Mouse (Mus musculus) liver, postnatal 0 days (tissue): ENCODE measurements at regions not wholly inside any gene's neighbourhood (a gene's known extent, or its start where the extent isn't known, plus 50 kb on each side); places are given as distances from the start of the nearest gene placed in this dataset.
"Not testable (repeated sequence)": the region's sequence is repeated elsewhere in the genome, so short reads cannot be mapped to it uniquely, and the experiment has no call there.

Source experiments
- ATAC-seq: fragments of 200-750 bp; cut with Nextera tagmentation; 2 replicates; pipeline ENCODE4 v1.8.0; 2017; ENCODE audit warnings: mild to moderate bottlenecking, moderate library complexity
- DNase-seq: peaks from one replicate; pipeline ENCODE4 v3.0.0-alpha.2; 2016
- H3K27ac ChIP-seq: fragments of 300-500 bp; sonication (generic); 2 replicates; pipeline ENCODE4 v1.5.1; 2014; ENCODE audit warnings: antibody characterized with exemption, moderate library complexity, mild to moderate bottlenecking, low read depth
- H3K27me3 ChIP-seq: fragments of 300-500 bp; sonication (generic); 2 replicates; pipeline ENCODE4 v1.6.1; 2014; ENCODE audit warnings: low read length, control low read depth, mixed read lengths; ENCODE audit not compliant: insufficient read depth
- H3K36me3 ChIP-seq: fragments of 300-500 bp; sonication (generic); replicated peaks from 2 replicates; pipeline ENCODE4 v1.6.1; 2014; ENCODE audit warnings: mild to moderate bottlenecking, control low read depth, low read length, moderate library complexity, mixed read lengths; ENCODE audit not compliant: insufficient read depth
- H3K4me1 ChIP-seq: fragments of 300-500 bp; sonication (generic); 2 replicates; pipeline ENCODE4 v1.6.1; 2014; ENCODE audit warnings: antibody characterized with exemption, mild to moderate bottlenecking, control low read depth; ENCODE audit not compliant: insufficient read depth
- H3K4me2 ChIP-seq: fragments of 300-500 bp; sonication (generic); 2 replicates; pipeline ENCODE4 v1.6.1; 2014; ENCODE audit warnings: low read depth, mild to moderate bottlenecking, low read length, moderate library complexity, mixed read lengths
- H3K4me3 ChIP-seq: fragments of 300-500 bp; sonication (generic); 2 replicates; pipeline ENCODE4 v1.5.1; 2014; ENCODE audit warnings: low read depth, low read length
- H3K9ac ChIP-seq: fragments of 300-500 bp; sonication (generic); replicated peaks from 2 replicates; pipeline ENCODE4 v1.6.1; 2014; ENCODE audit warnings: mild to moderate bottlenecking, moderate library complexity
- H3K9me3 ChIP-seq: fragments of 300-500 bp; sonication (generic); 2 replicates; pipeline ENCODE4 v1.6.1; 2016; ENCODE audit warnings: mild to moderate bottlenecking, control low read depth, low read length, mixed read lengths
- CTCF ChIP-seq: sonication (generic); IDR thresholded peaks from 2 replicates; pipeline ENCODE4 v1.5.1; 2016; ENCODE audit warnings: antibody characterized with exemption, low read depth
- EP300 ChIP-seq: IDR thresholded peaks from 2 replicates; pipeline ENCODE4 v1.6.1; 2016; ENCODE audit warnings: antibody characterized with exemption, low read depth, mild to moderate bottlenecking
- WGBS: fragments of 180-500 bp; shearing (Covaris S2); extraction: QIAGEN DNeasy Blood & Tissue Kit; methylation state at CpG from one replicate; pipeline ENCODE4 v1.1.7; 2014; ENCODE audit not compliant: insufficient replicate concordance; 5-methylcytosine and 5-hydroxymethylcytosine counted together

DNA sequence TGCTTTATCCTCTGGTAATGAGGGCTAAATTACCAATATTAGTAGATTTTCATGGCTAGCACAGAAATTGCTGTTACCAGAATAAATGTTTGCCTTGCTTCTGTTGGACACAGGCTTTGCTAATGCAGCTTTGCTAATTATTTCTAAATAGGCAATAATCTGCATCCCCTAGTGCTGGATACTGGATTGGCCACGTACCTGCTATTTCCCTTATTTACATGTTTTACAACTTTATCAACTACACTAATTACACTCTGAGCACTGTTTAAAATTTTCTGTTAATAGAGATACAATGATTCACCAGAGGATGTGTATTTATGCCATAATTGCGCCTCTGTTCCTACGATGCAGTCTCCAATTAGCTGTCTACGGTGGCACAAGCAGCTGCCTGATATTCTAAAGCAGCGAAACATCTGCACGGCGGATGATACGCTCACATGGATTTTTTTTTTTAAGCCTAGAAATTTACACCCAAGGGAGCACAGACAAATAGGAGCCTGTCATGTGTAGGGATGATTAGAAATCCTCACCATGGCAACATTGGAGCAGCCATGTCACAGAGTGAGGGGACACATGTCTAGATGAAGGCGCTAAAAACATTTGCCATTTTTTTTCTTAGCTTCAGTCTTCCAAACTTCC is 893.8 kb upstream of the Mms22l start:
- 80% methylated on average over 9 of the region's 9 CpGs for WGBS
- no peak overlapping the region for H3K9ac ChIP-seq
- H3K9me3 ChIP-seq: no peaks in the 10 kb centered on the region
- DNase-seq: no peak
- no peak for ATAC-seq
- no peak for TF ChIP-seq CTCF
- no peak for TF ChIP-seq EP300
- H3K36me3 ChIP-seq: no peaks in the 10 kb centered on the region
- no peaks in the 10 kb centered on the region for H3K27me3 ChIP-seq
- H3K4me2 ChIP-seq: no peak overlapping the region
- no peak overlapping the region for H3K4me3 ChIP-seq
- no peaks in the 10 kb centered on the region for H3K4me1 ChIP-seq
- H3K27ac ChIP-seq: no peak overlapping the region

DNA sequence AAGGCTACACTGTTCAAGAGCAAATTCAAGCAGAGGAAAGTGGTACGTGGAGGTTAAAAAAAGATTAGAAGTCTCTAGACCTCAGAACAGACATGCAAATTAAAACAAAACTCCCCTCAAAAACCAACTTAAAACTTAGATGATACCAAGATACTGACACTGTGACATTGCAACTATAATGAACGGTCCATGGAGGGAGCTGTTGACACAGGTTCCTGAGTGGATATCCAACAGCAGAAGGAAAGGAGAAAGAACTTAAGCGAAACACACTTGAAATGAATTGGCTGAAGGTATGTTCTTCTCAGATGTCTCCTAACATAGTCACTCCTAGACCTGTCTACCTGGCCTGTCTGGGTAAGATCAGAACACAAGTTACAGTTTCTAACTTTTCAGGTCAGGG is 888.9 kb upstream of the Mms22l start:
- Histone ChIP-seq H3K27me3 (no peaks in the 10 kb centered on the region), H3K9ac (no peak overlapping the region), H3K27ac (no peak overlapping the region), H3K36me3 (no peaks in the 10 kb centered on the region), H3K4me3 (no peak overlapping the region), H3K4me1 (no peaks in the 10 kb centered on the region), H3K9me3 (no peaks in the 10 kb centered on the region), H3K4me2 (no peak overlapping the region)
- ATAC-seq (no peak), DNase-seq (no peak)
- WGBS: 65% methylated on average over 3 of the region's 3 CpGs
- TF ChIP-seq CTCF (no peak), EP300 (no peak)

DNA sequence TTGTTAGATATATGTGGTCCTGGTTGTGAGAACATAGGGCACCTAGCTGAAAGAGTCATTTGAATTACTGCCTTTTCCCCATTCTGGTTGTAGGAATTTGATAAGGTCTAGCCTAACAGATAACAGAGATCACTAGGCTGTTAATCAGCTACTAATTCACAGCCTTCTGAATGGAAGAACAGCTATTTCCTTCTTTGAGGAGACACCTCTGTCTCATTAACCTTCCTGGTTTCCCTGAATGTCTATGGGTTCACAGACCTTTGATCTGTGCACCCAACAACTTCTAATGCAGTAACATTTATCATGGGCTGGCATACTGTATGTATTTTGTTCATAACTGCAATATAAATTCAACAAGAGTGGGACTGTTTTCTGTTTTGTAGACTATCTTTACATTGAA is 875.0 kb upstream of the Mms22l start:
- Histone ChIP-seq H3K9ac (no peak overlapping the region), H3K27ac (no peak overlapping the region), H3K27me3 (no peaks in the 10 kb centered on the region), H3K4me3 (no peak overlapping the region), H3K4me2 (no peak overlapping the region), H3K36me3 (no peaks in the 10 kb centered on the region), H3K4me1 (no peaks in the 10 kb centered on the region), H3K9me3 (no peaks in the 10 kb centered on the region)
- ATAC-seq: no peak
- no peak for TF ChIP-seq CTCF
- TF ChIP-seq EP300: no peak
- DNase-seq: no peak

GRCm38 (mm10) chr4:23622231-23622630 is 874.0 kb upstream of the Mms22l start:
- no peak for ATAC-seq

DNA sequence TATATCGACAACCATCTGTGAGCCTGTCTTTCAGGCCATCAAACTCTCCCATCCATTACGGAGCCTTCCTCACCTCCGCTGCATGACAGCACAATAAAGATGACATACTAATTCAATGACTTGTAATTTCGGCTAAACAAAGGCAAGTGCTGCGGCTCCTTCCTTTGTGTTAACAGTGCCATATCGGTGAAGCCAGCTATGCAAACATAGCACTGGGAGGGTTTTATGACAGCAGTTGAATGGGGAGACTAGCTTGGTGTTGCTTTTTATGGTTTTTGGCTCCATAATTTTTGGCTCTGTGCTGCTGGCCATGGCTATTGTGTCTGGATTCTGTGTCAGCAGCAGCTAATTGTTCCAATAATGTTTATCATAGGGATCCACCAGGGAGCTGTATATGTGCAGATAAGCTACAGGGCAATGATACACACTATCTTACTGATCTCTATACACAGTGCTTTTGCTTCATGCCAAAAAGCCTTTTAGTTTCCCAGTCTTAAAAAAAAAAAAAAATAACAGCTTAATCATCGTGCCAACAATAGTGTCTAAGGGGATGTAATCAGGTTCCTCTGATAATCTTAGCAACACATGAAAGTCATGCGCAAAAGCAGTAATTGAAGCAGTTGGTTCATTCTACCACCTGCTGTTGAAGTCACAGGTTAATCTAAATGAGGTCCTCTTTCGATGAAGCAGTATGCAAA is 859.9 kb upstream of the Mms22l start:
- TF ChIP-seq CTCF: no peak
- no peak for TF ChIP-seq EP300
- no peak overlapping the region for H3K9ac ChIP-seq
- H3K4me1 ChIP-seq: no peaks in the 10 kb centered on the region
- 63% methylated on average over 9 of the region's 9 CpGs for WGBS
- H3K4me2 ChIP-seq: no peak overlapping the region
- H3K9me3 ChIP-seq: no peaks in the 10 kb centered on the region
- DNase-seq (no peak), ATAC-seq (no peak)
- no peaks in the 10 kb centered on the region for H3K27me3 ChIP-seq
- no peak overlapping the region for H3K27ac ChIP-seq
- H3K36me3 ChIP-seq: no peaks in the 10 kb centered on the region
- H3K4me3 ChIP-seq: no peak overlapping the region

More at GRCm38 (mm10) chr4:23622231-23622630, 874.0 kb upstream of the Mms22l start:
- no peak overlapping the region for H3K9ac ChIP-seq
- H3K4me3 ChIP-seq: no peak overlapping the region
- no peak for DNase-seq
- TF ChIP-seq EP300 (no peak), CTCF (no peak)
- H3K27me3 ChIP-seq: no peaks in the 10 kb centered on the region
- H3K36me3 ChIP-seq: no peaks in the 10 kb centered on the region
- no peak overlapping the region for H3K4me2 ChIP-seq
- H3K4me1 ChIP-seq: no peaks in the 10 kb centered on the region
- no peaks in the 10 kb centered on the region for H3K9me3 ChIP-seq
- H3K27ac ChIP-seq: no peak overlapping the region

DNA sequence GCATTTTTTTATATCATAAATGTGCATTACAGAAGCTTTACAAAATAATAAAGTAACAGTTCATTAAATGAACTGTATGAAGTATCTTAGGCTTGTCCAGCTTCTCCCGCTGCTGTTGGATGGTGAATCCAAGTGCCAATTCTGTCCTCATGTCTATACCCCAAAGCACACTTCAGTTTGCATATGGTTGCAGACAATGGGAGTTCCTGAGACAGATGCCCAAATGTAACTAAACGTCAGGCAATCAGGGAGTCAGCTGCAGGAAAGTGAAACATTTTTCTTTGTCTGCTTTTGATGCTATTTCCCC is 859.4 kb upstream of the Mms22l start:
- no peak overlapping the region for H3K4me3 ChIP-seq
- no peaks in the 10 kb centered on the region for H3K36me3 ChIP-seq
- H3K27me3 ChIP-seq: no peaks in the 10 kb centered on the region
- 60% methylated on average over 2 of the region's 2 CpGs for WGBS
- ATAC-seq: no peak
- no peak overlapping the region for H3K4me2 ChIP-seq
- H3K9me3 ChIP-seq: no peaks in the 10 kb centered on the region
- H3K27ac ChIP-seq: no peak overlapping the region
- TF ChIP-seq EP300 (no peak), CTCF (no peak)
- H3K9ac ChIP-seq: no peak overlapping the region
- no peak for DNase-seq
- H3K4me1 ChIP-seq: no peaks in the 10 kb centered on the region

GRCm38 (mm10) chr4:23656671-23657070 is 839.6 kb upstream of the Mms22l start:
- H3K4me1 ChIP-seq, H3K36me3 ChIP-seq, H3K9me3 ChIP-seq, H3K27me3 ChIP-seq, H3K9ac ChIP-seq, DNase-seq, H3K27ac ChIP-seq, H3K4me3 ChIP-seq, ATAC-seq, H3K4me2 ChIP-seq: not testable (repeated sequence)
- 83% methylated on average over 5 of the region's 5 CpGs for WGBS
